Mouse (Mus musculus): ENCODE results near the gene Gm21988.

Gm21988 gene

GRCm38 (mm10) chr11:70236717-70237116 is 2.9 kb downstream of the Gm21988 start:
- no peak for DNase-seq (ENCODE audit: low read depth)

DNA sequence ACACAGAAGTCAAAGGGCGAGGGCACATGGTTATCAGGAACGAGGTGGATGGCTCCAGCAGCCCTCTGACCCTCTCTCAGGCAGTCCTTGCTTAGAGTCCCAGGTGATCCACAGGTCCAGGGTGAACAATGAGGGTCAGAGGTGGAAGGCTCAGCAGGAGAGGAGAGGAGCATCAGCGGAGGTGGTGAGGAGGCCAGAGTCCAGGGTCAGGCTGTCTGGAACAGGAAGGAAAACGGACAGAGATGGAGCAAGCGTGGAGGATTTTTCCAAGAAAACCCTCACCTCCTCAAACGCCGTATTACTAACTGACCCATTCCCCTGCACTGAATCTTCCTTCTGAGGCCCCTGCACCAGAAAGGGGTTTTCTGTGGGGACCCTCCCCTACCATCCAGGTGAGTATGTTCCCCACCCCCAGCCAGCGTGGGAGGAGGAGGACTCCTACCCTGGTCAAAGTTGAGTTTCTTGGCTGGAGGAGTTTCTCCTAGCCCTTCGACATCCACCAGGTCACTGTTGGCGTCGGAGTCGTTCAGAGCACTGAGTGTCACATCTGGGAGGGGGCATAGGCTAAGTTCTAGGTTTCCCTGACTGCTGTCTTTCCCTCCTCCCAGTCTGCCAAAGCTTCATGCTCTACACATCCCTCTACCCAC is 4.3 kb downstream of the Gm21988 start:
- DNase-seq (ENCODE audit: low read depth), result no peak

- no peak for DNase-seq (ENCODE audit: low read depth)
Observed at GRCm38 (mm10) chr11:70234497-70234896, 5.1 kb downstream of the Gm21988 start.

GRCm38 (mm10) chr11:70234037-70234436 is 5.6 kb downstream of the Gm21988 start:
- DNase-seq (ENCODE audit: low read depth), result no peak

- no peak for DNase-seq (ENCODE audit: low read depth)
Observed at GRCm38 (mm10) chr11:70233016-70233415, 6.6 kb downstream of the Gm21988 start.

DNA sequence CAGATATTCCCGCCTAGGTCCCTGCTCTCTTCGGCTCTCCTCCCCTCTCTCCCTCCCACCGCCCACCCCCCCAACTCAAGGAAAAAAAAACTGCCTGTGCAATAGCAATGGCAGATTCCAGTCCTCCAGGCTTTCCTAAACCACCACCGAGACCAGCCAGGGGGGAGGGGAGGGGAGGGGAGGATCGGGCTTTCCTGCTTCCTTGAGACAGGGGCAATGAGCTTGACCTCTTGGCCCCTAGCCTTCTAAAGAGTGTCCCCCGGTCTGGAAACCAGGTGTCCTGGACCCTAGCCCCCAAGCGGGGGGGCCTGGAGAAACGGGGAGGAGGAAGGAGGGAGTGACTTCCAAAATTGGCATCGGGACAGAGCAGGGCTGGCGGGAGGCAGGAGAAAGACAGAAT is 7.1 kb downstream of the Gm21988 start:
- no peak for DNase-seq (ENCODE audit: low read depth)

- DNase-seq (ENCODE audit: low read depth), result no peak
Observed at GRCm38 (mm10) chr11:70230239-70230727, 9.3 kb downstream of the Gm21988 start.

GRCm38 (mm10) chr11:70229260-70230010 is 10.2 kb downstream of the Gm21988 start, which contains the start of gene Bcl6b:
Gene Bcl6b (minus strand): TSS chr11:70229798.
- no peak for DNase-seq (ENCODE audit: low read depth)

- DNase-seq (ENCODE audit: low read depth), result peak; percentile 87
Observed at GRCm38 (mm10) chr11:70228828-70229227, 10.8 kb downstream of the Gm21988 start.

GRCm38 (mm10) chr11:70227661-70228245 is 11.9 kb downstream of the Gm21988 start:
- no peak for DNase-seq (ENCODE audit: low read depth)

DNA sequence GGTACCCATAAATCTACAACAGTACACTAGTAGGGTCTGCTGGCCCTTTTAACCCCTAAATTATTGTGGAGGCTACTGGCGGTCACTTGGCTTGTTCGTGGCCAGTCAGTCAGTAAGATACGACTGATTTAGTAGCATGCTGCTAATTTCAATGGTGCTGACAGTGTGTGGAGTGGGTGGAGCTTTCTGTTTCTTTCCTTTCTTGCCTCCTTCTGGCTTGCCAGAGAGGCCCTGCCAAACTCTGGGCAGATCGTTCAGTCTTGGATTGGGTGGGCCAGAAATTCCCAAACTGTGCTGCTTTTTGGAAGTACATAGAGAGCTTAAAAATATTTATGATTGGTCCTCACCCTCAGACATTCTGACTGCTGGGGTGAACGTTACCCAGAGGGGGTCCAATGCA is 12.5 kb downstream of the Gm21988 start:
- no peak for DNase-seq (ENCODE audit: low read depth)

GRCm38 (mm10) chr11:70226602-70226890 is 13.1 kb downstream of the Gm21988 start:
- no peak for DNase-seq (ENCODE audit: low read depth)

GRCm38 (mm10) chr11:70225798-70226601 is 13.6 kb downstream of the Gm21988 start:
- DNase-seq (ENCODE audit: low read depth), result no peak

- DNase-seq (ENCODE audit: low read depth), result no peak
Observed at GRCm38 (mm10) chr11:70223724-70224123, 15.9 kb downstream of the Gm21988 start.

GRCm38 (mm10) chr11:70221603-70222500 is 17.8 kb downstream of the Gm21988 start:
- DNase-seq (ENCODE audit: low read depth), result peak; percentile 65

- DNase-seq (ENCODE audit: low read depth), result peak; percentile 97
Observed at GRCm38 (mm10) chr11:70220731-70221602, 18.7 kb downstream of the Gm21988 start, which contains the start of gene Slc16a13. Gene Slc16a13 (minus strand): TSS chr11:70221064.

DNA sequence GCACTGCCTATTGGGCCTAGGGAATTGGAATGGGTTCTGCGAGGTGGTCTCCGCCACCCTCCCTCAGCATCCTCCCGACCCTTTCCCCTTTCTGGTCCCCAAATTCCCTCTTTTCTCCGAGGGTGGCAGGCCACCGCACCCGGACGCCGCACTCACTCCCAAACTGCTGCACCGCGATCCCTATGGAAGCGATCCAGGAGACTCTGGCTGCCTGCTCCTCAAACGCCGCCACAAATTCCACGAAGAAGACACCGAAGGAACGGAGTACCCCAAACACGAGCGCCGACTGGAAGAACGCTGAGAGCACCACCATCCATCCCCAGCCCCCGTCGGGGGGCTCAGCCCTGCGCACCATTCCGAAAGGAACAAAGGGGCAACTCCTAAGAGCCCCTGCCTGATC is 19.3 kb downstream of the Gm21988 start:
- no peak for DNase-seq (ENCODE audit: low read depth)

GRCm38 (mm10) chr11:70219873-70220272 is 19.8 kb downstream of the Gm21988 start:
- DNase-seq (ENCODE audit: low read depth), result no peak

DNA sequence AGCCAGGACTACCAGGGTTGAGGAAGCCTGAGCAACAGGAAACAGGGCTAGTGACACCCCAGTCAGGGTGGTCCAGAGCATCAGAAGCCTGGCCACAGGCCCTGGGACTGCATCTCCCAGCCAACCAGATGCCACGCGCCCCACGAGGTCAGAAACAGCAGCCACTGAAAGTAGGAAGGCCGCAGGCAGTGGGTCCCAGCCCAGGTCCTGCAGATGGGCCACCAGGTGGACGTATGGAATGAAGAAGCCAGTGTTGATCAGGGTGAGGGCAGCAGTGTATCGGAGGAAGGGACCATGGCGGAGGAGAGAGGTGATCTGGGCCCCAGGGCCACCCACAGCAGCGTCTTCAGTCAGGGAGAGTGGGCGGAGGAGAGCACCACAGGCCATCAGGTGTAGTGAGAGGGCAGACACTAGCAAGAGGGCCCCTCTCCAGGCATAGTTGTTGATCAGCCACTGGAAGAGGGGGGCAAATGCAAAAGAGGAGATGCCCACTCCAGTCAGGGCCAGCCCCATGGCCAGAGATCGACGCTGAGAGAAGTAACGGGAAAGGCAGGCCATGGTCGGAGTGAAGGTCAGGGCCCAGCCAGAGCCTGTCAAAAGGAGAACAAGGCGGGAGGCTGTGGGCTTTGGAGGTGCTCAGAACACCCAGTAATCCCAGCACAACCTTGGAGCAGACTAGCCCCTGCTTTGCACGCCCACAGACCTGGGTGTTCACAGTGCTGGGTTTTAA is 20.7 kb downstream of the Gm21988 start:
- DNase-seq (ENCODE audit: low read depth), result no peak

DNA sequence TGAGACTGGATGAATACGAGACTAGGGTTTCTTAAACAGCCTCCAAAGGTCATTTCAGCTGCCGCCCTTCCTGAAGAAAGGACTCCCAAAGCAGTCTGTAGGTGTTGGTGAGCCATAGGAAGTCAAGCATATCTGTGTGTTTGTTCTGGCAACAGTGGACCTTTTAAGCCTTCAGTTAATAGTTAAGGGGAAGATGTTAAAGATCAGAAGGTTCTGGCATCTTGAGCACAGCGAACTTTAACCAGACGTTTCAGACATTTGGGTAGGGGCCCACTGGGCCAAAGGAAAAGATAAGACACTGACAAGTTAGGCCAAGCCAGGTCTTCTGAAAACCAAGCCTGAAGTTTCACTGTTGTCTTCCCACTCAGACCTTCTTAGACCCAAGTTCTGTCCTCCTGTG is 21.6 kb downstream of the Gm21988 start:
- DNase-seq (ENCODE audit: low read depth), result no peak

All from c-Kit-positive CD71-positive TER-119-negative erythroid progenitor cells, embryonic 14.5 days (primary cell).